Mouse (Mus musculus) hindbrain, embryonic 11.5 days (tissue): Measurements from ENCODE around the gene Ccdc3. TPM values are rescaled to one million over a fixed set of nuclear protein-coding genes. Genes with fewer than 3 reads are reported as not detected.
"Not testable (repeated sequence)": the region's sequence is repeated elsewhere in the genome, so short reads cannot be mapped to it uniquely, and the experiment has no call there.

Source experiments
- ATAC-seq: fragments of 200-750 bp; cut with Nextera tagmentation; 2 replicates; pipeline ENCODE4 v1.8.0; 2017; ENCODE audit warnings: mild to moderate bottlenecking, moderate TSS enrichment, moderate library complexity; ENCODE audit not compliant: low FRiP score
- DNase-seq: peaks from one replicate; pipeline ENCODE4 v3.0.0-alpha.2; 2015; ENCODE audit warnings: low spot score
- H3K27ac ChIP-seq: fragments of 300-500 bp; sonication (generic); 2 replicates; pipeline ENCODE4 v1.5.1; 2014; ENCODE audit warnings: mild to moderate bottlenecking, low read depth, low read length
- H3K27me3 ChIP-seq: fragments of 300-500 bp; sonication (generic); 2 replicates; pipeline ENCODE4 v1.6.1; 2014; ENCODE audit warnings: mild to moderate bottlenecking, low read length, moderate library complexity, mixed read lengths; ENCODE audit not compliant: control insufficient read depth, insufficient read depth
- H3K36me3 ChIP-seq: fragments of 300-500 bp; sonication (generic); 2 replicates; pipeline ENCODE4 v1.6.1; 2014; ENCODE audit warnings: mild to moderate bottlenecking, low read length, moderate library complexity, mixed read lengths; ENCODE audit not compliant: control insufficient read depth, insufficient read depth
- H3K4me1 ChIP-seq: fragments of 300-500 bp; sonication (generic); replicated peaks from 2 replicates; pipeline ENCODE4 v1.6.1; 2014; ENCODE audit warnings: low read length, mixed read lengths; ENCODE audit not compliant: control insufficient read depth, insufficient read depth
- H3K4me2 ChIP-seq: fragments of 300-500 bp; sonication (generic); replicated peaks from 2 replicates; pipeline ENCODE4 v1.6.1; 2014; ENCODE audit warnings: mild to moderate bottlenecking, low read depth, low read length
- H3K4me3 ChIP-seq: fragments of 300-500 bp; sonication (generic); 2 replicates; pipeline ENCODE4 v1.5.1; 2014; ENCODE audit warnings: low read depth, low read length
- H3K9ac ChIP-seq: fragments of 300-500 bp; sonication (generic); 2 replicates; pipeline ENCODE4 v1.6.1; 2014; ENCODE audit warnings: low read depth, low read length
- H3K9me3 ChIP-seq: fragments of 300-500 bp; sonication (generic); 2 replicates; pipeline ENCODE4 v1.6.1; 2016; ENCODE audit warnings: low read length; ENCODE audit not compliant: control insufficient read depth
- WGBS: fragments of 180-500 bp; shearing (Covaris S2); extraction: QIAGEN DNeasy Blood & Tissue Kit; methylation state at CpG from one replicate; pipeline ENCODE4 v1.1.7; 2014; 5-methylcytosine and 5-hydroxymethylcytosine counted together
- polyA plus RNA-seq: library from polyadenylated mRNA; unstranded; fragments of >200 nt; fragmentation: Nextera tagmentation; extraction: Ambion mirVana; gene quantifications from 2 replicates; pipeline ENCODE4 v1.2.1, GENCODE M21; 2014

Ccdc3 gene
- polyA plus RNA-seq, 1 experiment from 2014 or later, result 9.9 TPM

- H3K9me3 ChIP-seq, result not testable (repeated sequence)
- 92% methylated on average over 6 of the region's 6 CpGs for WGBS
Measured at GRCm38 (mm10) chr2:5249199-5249598, 111.6 kb downstream of the Ccdc3 start.

GRCm38 (mm10) chr2:5249969-5250368, 112.4 kb downstream of the Ccdc3 start:
- no peak for ATAC-seq
- no peak for DNase-seq
- 83% methylated on average over 12 of the region's 12 CpGs for WGBS
- Histone ChIP-seq H3K27ac (no peak overlapping the region), H3K36me3 (no peaks in the 10 kb centered on the region), H3K4me3 (no peak overlapping the region), H3K9me3 (no peaks in the 10 kb centered on the region), H3K9ac (no peak overlapping the region), H3K4me2 (no peak overlapping the region), H3K4me1 (no peaks in the 10 kb centered on the region), H3K27me3 (no peaks in the 10 kb centered on the region)

More at GRCm38 (mm10) chr2:5249199-5249598, 111.6 kb downstream of the Ccdc3 start:
- H3K4me2 ChIP-seq, H3K9ac ChIP-seq, H3K27me3 ChIP-seq, H3K4me3 ChIP-seq, DNase-seq, ATAC-seq, H3K36me3 ChIP-seq, H3K27ac ChIP-seq, H3K4me1 ChIP-seq: not testable (repeated sequence)

- H3K9me3 ChIP-seq, result no peaks in the 10 kb centered on the region
- H3K27ac ChIP-seq, result no peak overlapping the region
- ATAC-seq (no peak), DNase-seq (no peak)
- H3K9ac ChIP-seq, result no peak overlapping the region
- H3K36me3 ChIP-seq, result no peaks in the 10 kb centered on the region
- no peaks in the 10 kb centered on the region for H3K27me3 ChIP-seq
- no peak overlapping the region for H3K4me3 ChIP-seq
- WGBS, result 87% methylated on average over 3 of the region's 3 CpGs
- H3K4me2 ChIP-seq, result no peak overlapping the region
- H3K4me1 ChIP-seq, result no peaks in the 10 kb centered on the region
Measured at GRCm38 (mm10) chr2:5258250-5258649, 120.7 kb downstream of the Ccdc3 start.

- DNase-seq (no peak), ATAC-seq (no peak)
- Histone ChIP-seq H3K27ac (no peak overlapping the region), H3K4me3 (no peak overlapping the region), H3K27me3 (no peaks in the 10 kb centered on the region), H3K9ac (no peak overlapping the region), H3K36me3 (no peaks in the 10 kb centered on the region), H3K4me2 (no peak overlapping the region), H3K9me3 (no peaks in the 10 kb centered on the region), H3K4me1 (no peaks in the 10 kb centered on the region)
- WGBS, result 90% methylated on average over 2 of the region's 2 CpGs
Measured at GRCm38 (mm10) chr2:5262279-5262678, 124.7 kb downstream of the Ccdc3 start.

GRCm38 (mm10) chr2:5267980-5268379, 130.4 kb downstream of the Ccdc3 start:
- Histone ChIP-seq H3K4me2 (no peak overlapping the region), H3K36me3 (no peaks in the 10 kb centered on the region), H3K4me1 (no peaks in the 10 kb centered on the region), H3K9me3 (no peaks in the 10 kb centered on the region), H3K27ac (no peak overlapping the region), H3K9ac (no peak overlapping the region), H3K27me3 (no peaks in the 10 kb centered on the region), H3K4me3 (no peak overlapping the region)
- ATAC-seq (no peak), DNase-seq (no peak)
- WGBS, result 83% methylated on average over 2 of the region's 2 CpGs

Other genes with a start within 250 kb of the Ccdc3 start
- gene Phyh, start 218.8 kb upstream of the Ccdc3 start, polyA plus RNA-seq, result 47.0 and 50.1 TPM in 2 replicates
- 0.38 TPM in 1 of 2 replicates, not detected in the other for gene Ucma, start 161.7 kb upstream of the Ccdc3 start, polyA plus RNA-seq
- 34.4 and 44.0 TPM in 2 replicates for gene Mcm10, start 125.0 kb upstream of the Ccdc3 start, polyA plus RNA-seq
- 5.1 and 6.6 TPM in 2 replicates for gene Optn, start 73.7 kb upstream of the Ccdc3 start, polyA plus RNA-seq